Comparison of ENCODE assay signal across 8 mouse cellular contexts in the genomic region with DNA sequence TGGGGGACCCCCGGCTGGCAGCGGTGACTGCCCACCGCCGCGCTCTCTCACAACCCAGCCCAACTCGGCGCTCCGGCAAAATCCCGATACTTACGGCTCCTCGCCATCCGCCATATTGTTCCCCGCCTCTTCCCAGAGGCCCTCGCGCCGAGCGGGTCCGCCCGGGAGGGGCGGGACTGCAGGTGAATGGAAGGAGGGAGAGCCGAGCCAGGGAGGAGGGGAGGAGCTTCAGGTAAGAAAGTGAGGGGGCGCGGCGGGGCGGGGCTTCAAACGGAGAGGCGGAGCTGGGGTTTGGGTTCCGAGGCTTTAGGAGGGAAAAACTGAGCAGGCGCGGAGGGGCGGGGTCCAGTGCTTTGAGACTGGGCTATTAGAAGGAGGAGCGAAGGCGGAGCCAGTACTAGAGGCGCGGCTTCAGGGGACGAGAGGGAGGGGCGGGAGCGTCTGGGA. TPM values are rescaled to one million over a fixed set of nuclear protein-coding genes. Genes with fewer than 3 reads are reported as not detected.
A peak's percentile ranks its signal among the peaks of the same experiment; 100 is the strongest.
DNase-seq lines count a peak whose midpoint lies in the region; ATAC-seq lines count a peak whose summit lies in the region.

A gene (minus strand): TSS at position 209 of the 447 bp plus-strand sequence.

- DNase-seq in adrenal gland, adult (ENCODE audit: inconsistent age in 2 of 2, low spot score in 1 of 2) = peak; percentile 99 to 100
- peak; percentile 100 for DNase-seq in embryo, embryonic 10.5 days (ENCODE audit: low spot score)
- DNase-seq in gastrocnemius, postnatal 14 days = peak; percentile 100
- peak; percentile 98 to 100 for DNase-seq in left cerebral cortex, postnatal 10 days (ENCODE audit: extremely low spot score in 1 of 2, low spot score in 2 of 2)
- peak; percentile 98 for DNase-seq in right cerebral cortex, postnatal 25 days
- peak; percentile 98 to 100 for DNase-seq in urinary bladder, postnatal 4 days (ENCODE audit: low spot score in 2 of 2)

- intact Hi-C loops in gastrocnemius, postnatal 14 days (cut with DNase I; ENCODE audit: low total_unique reads) = no loop called here
- intact Hi-C loops in left cerebral cortex, postnatal 10 days (cut with DNase I) = no loop called here

- peak; percentile 81 for ATAC-seq in inflammation-experienced regulatory T-cells, adult 6 months
- ATAC-seq in megakaryocyte-erythroid progenitor cell, adult 5-6 weeks (replicated peaks; ENCODE audit: low FRiP score, low TSS enrichment, poor library complexity, severe bottlenecking) = peak; percentile 94

RNA-seq across cellular contexts. Expression of the gene that starts here (rescaled TPM):
- total RNA-seq in gastrocnemius, postnatal 14 days (2021) = 10 to 100 TPM; 41.3 to 44.6 TPM
- 10 to 100 TPM; 31.7 to 53.1 (median 36.0) TPM for polyA plus RNA-seq in inflammation-experienced regulatory T-cells, adult 6 months (2017; shearing (Covaris generic))
- total RNA-seq in left cerebral cortex, postnatal 10 days (2021) = 10 to 100 TPM; 62.8 to 64.4 TPM
- total RNA-seq in megakaryocyte-erythroid progenitor cell, adult 5-6 weeks (2014; fragmentation: Nextera tagmentation) = 49.9 and 61.9 TPM in 2 replicates
- 66.3 and 104 TPM in 2 replicates for total RNA-seq in megakaryocyte-erythroid progenitor cell, adult 5-6 weeks (2017)

Comparison
In these comparisons a context has a peak if more than half of its experiments do, and no peak if none do; other contexts are left out.
1. Peak in every context shown above with its lines: DNase-seq and ATAC-seq.